Mouse (Mus musculus) heart, embryonic 15.5 days (tissue): ENCODE data around the gene Phactr4. TPM values are rescaled to one million over a fixed set of nuclear protein-coding genes. Genes with fewer than 3 reads are reported as not detected.

Experiments used
- ATAC-seq: fragments of 200-750 bp; cut with Nextera tagmentation; replicated peaks from 2 replicates; pipeline ENCODE4 v1.8.0; 2017; ENCODE audit warnings: low read depth, moderate TSS enrichment; ENCODE audit not compliant: insufficient number of reproducible peaks, insufficient read depth, low FRiP score
- H3K27ac ChIP-seq: fragments of 300-500 bp; sonication (generic); 2 replicates; pipeline ENCODE4 v1.5.1; 2015; ENCODE audit warnings: mild to moderate bottlenecking, inconsistent platforms
- H3K27me3 ChIP-seq: fragments of 300-500 bp; sonication (generic); 2 replicates; pipeline ENCODE4 v1.6.1; 2015; ENCODE audit warnings: inconsistent platforms
- H3K36me3 ChIP-seq: fragments of 300-500 bp; sonication (generic); 2 replicates; pipeline ENCODE4 v1.6.1; 2015; ENCODE audit warnings: mild to moderate bottlenecking, inconsistent platforms
- H3K4me1 ChIP-seq: fragments of 300-500 bp; sonication (generic); replicated peaks from 2 replicates; pipeline ENCODE4 v1.6.1; 2015; ENCODE audit warnings: inconsistent platforms
- H3K4me2 ChIP-seq: fragments of 300-500 bp; sonication (generic); 2 replicates; pipeline ENCODE4 v1.6.1; 2015; ENCODE audit warnings: inconsistent platforms, mild to moderate bottlenecking, moderate library complexity
- H3K4me3 ChIP-seq: fragments of 300-500 bp; sonication (generic); 2 replicates; pipeline ENCODE4 v1.5.1; 2015; ENCODE audit warnings: mild to moderate bottlenecking, inconsistent platforms
- H3K9ac ChIP-seq: fragments of 300-500 bp; sonication (generic); 2 replicates; pipeline ENCODE4 v1.6.1; 2015; ENCODE audit warnings: mild to moderate bottlenecking, inconsistent platforms
- H3K9me3 ChIP-seq: fragments of 300-500 bp; sonication (generic); replicated peaks from 2 replicates; pipeline ENCODE4 v1.6.1; 2016; ENCODE audit warnings: inconsistent platforms
- WGBS: fragments of 180-500 bp; shearing (Covaris S2); methylation state at CpG from one replicate; pipeline ENCODE4 v1.1.7; 2015; ENCODE audit warnings: mixed read lengths; 5-methylcytosine and 5-hydroxymethylcytosine counted together
- polyA plus RNA-seq: library from polyadenylated mRNA; unstranded; fragments of >200 nt; fragmentation: Nextera tagmentation; extraction: Ambion mirVana; gene quantifications from 2 replicates; pipeline ENCODE4 v1.2.1, GENCODE M21; 2015

Phactr4 gene
- polyA plus RNA-seq, 1 experiment from 2014 or later: 14.8 TPM

GRCm38 (mm10) chr4:132329835-132330354 is 92.4 kb downstream of the Phactr4 start:
- peaks cover 33% of the 10 kb centered on the region for H3K36me3 ChIP-seq
- no peaks in the 10 kb centered on the region for H3K9me3 ChIP-seq
- H3K4me1 ChIP-seq: peaks cover 16% of the 10 kb centered on the region
- ATAC-seq: no peak
- H3K4me3 ChIP-seq: peak overlapping the region; percentile 83
- peak overlapping the region; percentile 96 for H3K9ac ChIP-seq
- 13% methylated on average over 10 of the region's 10 CpGs for WGBS
- no peaks in the 10 kb centered on the region for H3K27me3 ChIP-seq
- peak overlapping the region; percentile 86 for H3K4me2 ChIP-seq
- peak overlapping the region; percentile 92 for H3K27ac ChIP-seq

GRCm38 (mm10) chr4:132329115-132329834 is 93.0 kb downstream of the Phactr4 start, which contains the start of gene Trnau1ap:
TSS of gene Trnau1ap (minus strand) at chr4:132329538.
- Histone ChIP-seq H3K27ac (peak within 1 kb of the TSS; percentile 92), H3K4me3 (peak within 1 kb of the TSS; percentile 83), H3K36me3 (peaks cover 33% of the 10 kb centered on the region), H3K9ac (peak within 1 kb of the TSS; percentile 96), H3K4me2 (peak within 1 kb of the TSS; percentile 86), H3K9me3 (no peaks in the 10 kb centered on the region), H3K27me3 (no peaks in the 10 kb centered on the region), H3K4me1 (peaks cover 16% of the 10 kb centered on the region)
- WGBS: under 1% methylated on average over 52 of the region's 52 CpGs
- ATAC-seq: peak; percentile 96

- peak overlapping the region; percentile 86 for H3K4me2 ChIP-seq
- WGBS: 52% methylated on average over 14 of the region's 14 CpGs
- H3K27me3 ChIP-seq: no peaks in the 10 kb centered on the region
- H3K9ac ChIP-seq: peak overlapping the region; percentile 96
- no peak for ATAC-seq
- H3K4me3 ChIP-seq: peak overlapping the region; percentile 83
- peaks cover 34% of the 10 kb centered on the region for H3K36me3 ChIP-seq
- no peaks in the 10 kb centered on the region for H3K9me3 ChIP-seq
- peak overlapping the region; percentile 92 for H3K27ac ChIP-seq
- peaks cover 16% of the 10 kb centered on the region for H3K4me1 ChIP-seq
Measured at GRCm38 (mm10) chr4:132328391-132328982, 93.8 kb downstream of the Phactr4 start.

GRCm38 (mm10) chr4:132326481-132326880 is 95.8 kb downstream of the Phactr4 start:
- WGBS: 77% methylated on average over 5 of the region's 5 CpGs
- no peak for ATAC-seq
- H3K27me3 ChIP-seq: no peaks in the 10 kb centered on the region
- H3K9ac ChIP-seq: no peak overlapping the region
- peaks cover 22% of the 10 kb centered on the region for H3K36me3 ChIP-seq
- no peaks in the 10 kb centered on the region for H3K9me3 ChIP-seq
- no peak overlapping the region for H3K27ac ChIP-seq
- H3K4me1 ChIP-seq: peaks cover 16% of the 10 kb centered on the region
- no peak overlapping the region for H3K4me2 ChIP-seq
- H3K4me3 ChIP-seq: no peak overlapping the region

- peak overlapping the region; percentile 54; the same call in 1 of the 2 replicates for H3K27ac ChIP-seq
- H3K4me3 ChIP-seq: no peak overlapping the region
- H3K27me3 ChIP-seq: no peaks in the 10 kb centered on the region
- ATAC-seq: no peak
- H3K36me3 ChIP-seq: peaks cover 59% of the 10 kb centered on the region
- WGBS: 62% methylated on average over 8 of the region's 8 CpGs
- H3K4me2 ChIP-seq: no peak overlapping the region
- H3K4me1 ChIP-seq: peaks cover 9% of the 10 kb centered on the region
- no peaks in the 10 kb centered on the region for H3K9me3 ChIP-seq
- no peak overlapping the region for H3K9ac ChIP-seq
Measured at GRCm38 (mm10) chr4:132315711-132316110, 106.6 kb downstream of the Phactr4 start.

GRCm38 (mm10) chr4:132312627-132313026 is 109.7 kb downstream of the Phactr4 start:
- Histone ChIP-seq H3K9ac (no peak overlapping the region), H3K4me3 (no peak overlapping the region), H3K36me3 (peaks cover 49% of the 10 kb centered on the region), H3K27me3 (no peaks in the 10 kb centered on the region), H3K9me3 (no peaks in the 10 kb centered on the region), H3K4me2 (no peak overlapping the region), H3K4me1 (peaks cover 21% of the 10 kb centered on the region), H3K27ac (no peak overlapping the region)
- no peak for ATAC-seq
- WGBS: 81% methylated on average over 5 of the region's 5 CpGs

- WGBS: 49% methylated on average over 3 of the region's 3 CpGs
- no peak overlapping the region for H3K4me2 ChIP-seq
- peaks cover 46% of the 10 kb centered on the region for H3K36me3 ChIP-seq
- no peaks in the 10 kb centered on the region for H3K9me3 ChIP-seq
- no peaks in the 10 kb centered on the region for H3K27me3 ChIP-seq
- H3K9ac ChIP-seq: no peak overlapping the region
- H3K4me3 ChIP-seq: no peak overlapping the region
- peaks cover 21% of the 10 kb centered on the region for H3K4me1 ChIP-seq
- no peak overlapping the region for H3K27ac ChIP-seq
- ATAC-seq: no peak
Measured at GRCm38 (mm10) chr4:132311801-132312200, 110.5 kb downstream of the Phactr4 start.

GRCm38 (mm10) chr4:132311209-132311608 is 111.1 kb downstream of the Phactr4 start:
- no peak for ATAC-seq
- H3K9me3 ChIP-seq: no peaks in the 10 kb centered on the region
- peaks cover 45% of the 10 kb centered on the region for H3K36me3 ChIP-seq
- no peak overlapping the region for H3K9ac ChIP-seq
- no peak overlapping the region for H3K4me3 ChIP-seq
- no peaks in the 10 kb centered on the region for H3K27me3 ChIP-seq
- peaks cover 21% of the 10 kb centered on the region for H3K4me1 ChIP-seq
- H3K27ac ChIP-seq: no peak overlapping the region
- 45% methylated on average over 1 of the region's 1 CpGs for WGBS
- no peak overlapping the region for H3K4me2 ChIP-seq

- WGBS: 32% methylated on average over 10 of the region's 10 CpGs
- ATAC-seq: peak; percentile 41; the same call in 1 of the 2 replicates
- no peaks in the 10 kb centered on the region for H3K9me3 ChIP-seq
Measured at GRCm38 (mm10) chr4:132309849-132310472, 112.3 kb downstream of the Phactr4 start.

GRCm38 (mm10) chr4:132309140-132309848 is 113.0 kb downstream of the Phactr4 start:
- no peak for ATAC-seq
- H3K4me1 ChIP-seq: peaks cover 15% of the 10 kb centered on the region
- 1% methylated on average over 15 of the region's 15 CpGs for WGBS

More at GRCm38 (mm10) chr4:132309849-132310472, 112.3 kb downstream of the Phactr4 start:
- Histone ChIP-seq H3K9ac (peak overlapping the region; percentile 75), H3K4me3 (peak overlapping the region; percentile 74), H3K4me2 (peak overlapping the region; percentile 71), H3K27ac (peak overlapping the region; percentile 89), H3K27me3 (no peaks in the 10 kb centered on the region), H3K36me3 (peaks cover 40% of the 10 kb centered on the region), H3K4me1 (peaks cover 15% of the 10 kb centered on the region)

More at GRCm38 (mm10) chr4:132309140-132309848, 113.0 kb downstream of the Phactr4 start:
- Histone ChIP-seq H3K9me3 (no peaks in the 10 kb centered on the region), H3K27ac (peak overlapping the region; percentile 89), H3K36me3 (peaks cover 40% of the 10 kb centered on the region), H3K4me3 (peak overlapping the region; percentile 74), H3K27me3 (no peaks in the 10 kb centered on the region), H3K4me2 (peak overlapping the region; percentile 71), H3K9ac (peak overlapping the region; percentile 75)
